Mouse (Mus musculus) forebrain, embryonic 15.5 days (tissue): ENCODE measurements at regions not wholly inside any gene's neighbourhood (a gene's known extent, or its start where the extent isn't known, plus 50 kb on each side); places are given as distances from the start of the nearest gene placed in this dataset.
"Not testable (repeated sequence)": the region's sequence is repeated elsewhere in the genome, so short reads cannot be mapped to it uniquely, and the experiment has no call there.

Experiments used
- ATAC-seq: fragments of 200-750 bp; cut with Nextera tagmentation; replicated peaks from 2 replicates; pipeline ENCODE4 v1.8.0; 2017; ENCODE audit warnings: mild to moderate bottlenecking, moderate TSS enrichment, moderate library complexity
- H3K27ac ChIP-seq: fragments of 300-500 bp; sonication (generic); replicated peaks from 2 replicates; pipeline ENCODE4 v1.5.1; 2015; ENCODE audit warnings: mild to moderate bottlenecking, inconsistent platforms
- H3K27me3 ChIP-seq: fragments of 300-500 bp; sonication (generic); 2 replicates; pipeline ENCODE4 v1.6.1; 2015; ENCODE audit warnings: inconsistent platforms
- H3K36me3 ChIP-seq: fragments of 300-500 bp; sonication (generic); 2 replicates; pipeline ENCODE4 v1.6.1; 2015; ENCODE audit warnings: mild to moderate bottlenecking, inconsistent platforms
- H3K4me1 ChIP-seq: fragments of 300-500 bp; sonication (generic); 2 replicates; pipeline ENCODE4 v1.6.1; 2015; ENCODE audit warnings: inconsistent platforms
- H3K4me2 ChIP-seq: fragments of 300-500 bp; sonication (generic); replicated peaks from 2 replicates; pipeline ENCODE4 v1.6.1; 2015; ENCODE audit warnings: mild to moderate bottlenecking, inconsistent platforms
- H3K4me3 ChIP-seq: fragments of 300-500 bp; sonication (generic); 2 replicates; pipeline ENCODE4 v1.5.1; 2015; ENCODE audit warnings: mild to moderate bottlenecking, inconsistent platforms
- H3K9ac ChIP-seq: fragments of 300-500 bp; sonication (generic); replicated peaks from 2 replicates; pipeline ENCODE4 v1.6.1; 2015; ENCODE audit warnings: mild to moderate bottlenecking, inconsistent platforms
- H3K9me3 ChIP-seq: fragments of 300-500 bp; sonication (generic); 2 replicates; pipeline ENCODE4 v1.6.1; 2016; ENCODE audit warnings: inconsistent platforms
- WGBS: fragments of 180-500 bp; shearing (Covaris S2); methylation state at CpG from one replicate; pipeline ENCODE4 v1.1.7; 2015; ENCODE audit warnings: mixed read lengths; 5-methylcytosine and 5-hydroxymethylcytosine counted together

DNA sequence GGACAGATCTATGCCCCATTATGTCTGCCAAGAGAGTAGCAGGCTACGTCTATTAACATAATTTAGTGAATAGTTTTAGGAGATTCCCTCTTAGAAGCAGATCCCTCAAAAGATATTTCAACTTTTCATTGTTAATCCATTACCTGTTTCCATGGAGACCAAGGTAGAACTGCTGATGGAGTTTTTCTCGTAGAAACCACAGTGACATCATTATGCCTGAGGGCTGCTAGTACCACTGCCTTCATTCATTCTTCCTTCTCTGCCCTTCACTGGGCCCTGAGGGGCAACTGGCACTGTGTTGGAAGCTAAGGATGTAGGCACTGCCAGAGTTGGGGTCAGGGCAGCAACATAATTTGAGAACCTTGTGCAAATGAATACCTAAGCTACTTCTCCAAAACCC, 198.2 kb downstream of the Cep170 start:
- Histone ChIP-seq H3K9ac (no peak overlapping the region), H3K9me3 (no peaks in the 10 kb centered on the region), H3K4me3 (no peak overlapping the region), H3K36me3 (no peaks in the 10 kb centered on the region), H3K27ac (no peak overlapping the region), H3K27me3 (no peaks in the 10 kb centered on the region), H3K4me1 (no peaks in the 10 kb centered on the region), H3K4me2 (no peak overlapping the region)
- ATAC-seq = no peak
- 42% methylated on average over 2 of the region's 2 CpGs for WGBS

DNA sequence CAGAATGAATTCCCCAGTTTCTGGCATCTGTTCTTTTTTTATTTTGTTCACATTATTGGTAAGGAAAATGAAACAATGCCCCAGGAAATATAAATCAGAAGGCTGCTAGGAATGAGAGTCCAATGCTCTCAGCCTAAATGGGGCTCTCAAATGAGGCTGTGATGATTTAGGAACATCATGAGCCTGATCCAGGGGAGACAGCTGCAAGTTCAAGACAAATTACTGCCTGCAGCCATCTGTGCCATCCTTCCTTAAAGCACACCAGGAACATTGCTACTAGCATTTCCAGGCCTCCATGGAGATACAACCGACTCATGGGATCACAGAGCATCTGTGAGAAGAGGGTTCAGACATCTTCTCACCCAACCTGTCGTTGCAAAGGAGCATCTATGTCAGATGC, 219.6 kb downstream of the Cep170 start:
- Histone ChIP-seq H3K9me3 (no peaks in the 10 kb centered on the region), H3K36me3 (no peaks in the 10 kb centered on the region), H3K4me1 (no peaks in the 10 kb centered on the region), H3K27me3 (no peaks in the 10 kb centered on the region), H3K4me3 (no peak overlapping the region), H3K4me2 (no peak overlapping the region), H3K9ac (no peak overlapping the region), H3K27ac (no peak overlapping the region)
- WGBS = 81% methylated on average over 2 of the region's 2 CpGs
- no peak for ATAC-seq

DNA sequence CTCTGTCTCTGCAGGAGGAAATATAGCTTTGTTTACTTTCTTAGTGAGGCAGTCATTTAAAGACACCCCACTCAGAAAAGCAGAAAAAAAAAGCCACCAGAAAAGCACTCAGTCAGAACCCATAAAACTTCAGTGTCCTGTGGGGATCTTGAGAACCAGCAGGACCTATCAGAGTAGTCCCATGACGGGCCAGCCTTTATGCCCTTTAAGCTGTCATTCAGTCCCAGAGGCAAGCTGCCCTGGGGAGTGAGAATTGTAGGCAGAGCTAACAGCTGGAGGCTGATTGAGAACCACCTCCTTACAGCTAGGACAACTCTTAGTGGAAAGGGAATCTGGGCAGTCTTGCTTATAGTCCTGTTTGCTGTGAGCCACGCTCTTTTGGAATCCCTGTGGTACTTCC, 225.7 kb downstream of the Cep170 start:
- ATAC-seq = no peak
- WGBS = 48% methylated on average over 2 of the region's 2 CpGs

DNA sequence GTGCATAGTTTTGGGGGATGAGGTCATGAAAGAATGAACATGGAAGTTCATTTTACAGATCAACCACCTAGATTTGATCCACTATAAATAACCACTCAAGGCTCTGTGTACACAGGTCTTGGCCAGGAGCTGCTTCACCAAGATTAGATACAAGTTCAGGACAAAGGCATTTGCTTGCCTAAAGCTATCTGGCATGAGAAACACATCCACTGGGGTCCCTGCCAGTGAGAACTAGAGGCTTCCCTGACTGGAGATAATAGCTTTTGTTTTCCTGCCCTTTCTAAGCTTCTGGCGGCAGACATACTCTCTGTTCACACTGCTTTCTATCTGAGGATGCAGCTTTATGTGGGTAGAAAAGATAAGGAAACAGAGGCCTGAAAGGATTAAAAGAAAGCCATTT, 240.2 kb downstream of the Cep170 start:
- WGBS = 9% methylated on average over 1 of the region's 1 CpGs

More for the DNA sequence above, 225.7 kb downstream of the Cep170 start:
- Histone ChIP-seq H3K36me3 (no peaks in the 10 kb centered on the region), H3K9me3 (no peaks in the 10 kb centered on the region; the same call in 1 of the 2 replicates), H3K4me3 (no peak overlapping the region), H3K27ac (no peak overlapping the region), H3K4me2 (no peak overlapping the region), H3K27me3 (no peaks in the 10 kb centered on the region), H3K4me1 (no peaks in the 10 kb centered on the region), H3K9ac (no peak overlapping the region)

DNA sequence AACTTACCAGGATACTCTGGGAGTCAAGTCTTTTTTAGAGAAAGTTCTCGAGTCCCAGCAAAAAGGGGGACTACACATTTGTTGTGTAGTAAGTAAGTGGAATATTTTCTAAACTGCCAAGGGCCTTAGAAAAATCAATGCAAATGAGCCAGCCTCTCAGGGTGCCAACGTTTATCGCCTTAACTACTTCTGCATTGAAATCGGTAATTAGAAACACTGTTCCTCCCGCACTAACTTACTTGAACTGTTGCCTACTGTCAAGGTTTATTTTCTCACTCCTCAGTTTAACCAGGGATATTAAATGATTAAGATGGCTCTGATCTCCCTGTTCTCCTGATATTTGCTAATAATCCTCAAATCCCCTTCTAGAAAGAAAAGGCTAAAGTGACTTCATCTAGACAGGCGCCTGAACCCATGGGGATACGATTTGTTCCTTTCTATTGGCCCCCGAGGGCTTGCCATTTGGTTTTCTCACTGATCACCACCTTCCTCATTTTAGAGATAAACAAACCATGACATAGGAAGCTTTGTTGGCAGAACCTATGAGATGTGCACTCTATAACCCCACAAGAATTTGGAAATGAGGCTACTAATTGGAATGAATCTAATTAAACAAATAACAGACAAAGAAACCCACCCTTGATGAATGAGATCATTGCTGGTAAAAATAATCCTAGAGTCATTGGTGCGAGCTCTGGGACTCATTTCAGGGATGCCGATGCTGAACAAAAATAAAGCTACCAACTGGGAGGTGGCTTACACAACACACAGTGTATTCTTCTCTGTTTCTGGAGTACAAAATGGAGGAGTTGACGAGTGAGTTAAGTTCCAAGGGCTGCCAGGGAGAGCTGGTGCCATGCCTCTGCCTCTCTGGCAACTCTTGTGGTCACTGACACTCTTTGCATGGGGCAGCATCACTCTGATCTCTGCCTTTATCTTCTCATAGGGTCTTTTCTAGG, 255.1 kb downstream of the Cep170 start:
- Histone ChIP-seq H3K4me3 (no peak overlapping the region), H3K4me1 (no peaks in the 10 kb centered on the region), H3K9ac (no peak overlapping the region), H3K27me3 (no peaks in the 10 kb centered on the region), H3K27ac (no peak overlapping the region), H3K36me3 (no peaks in the 10 kb centered on the region), H3K4me2 (no peak overlapping the region), H3K9me3 (no peaks in the 10 kb centered on the region)
- 31% methylated on average over 11 of the region's 11 CpGs for WGBS
- ATAC-seq = peak; percentile 89

More for the DNA sequence above, 240.2 kb downstream of the Cep170 start:
- no peak for ATAC-seq
- Histone ChIP-seq H3K4me1 (no peaks in the 10 kb centered on the region), H3K27me3 (no peaks in the 10 kb centered on the region), H3K9me3 (no peaks in the 10 kb centered on the region), H3K27ac (no peak overlapping the region), H3K4me3 (no peak overlapping the region), H3K36me3 (no peaks in the 10 kb centered on the region), H3K4me2 (no peak overlapping the region), H3K9ac (no peak overlapping the region)

DNA sequence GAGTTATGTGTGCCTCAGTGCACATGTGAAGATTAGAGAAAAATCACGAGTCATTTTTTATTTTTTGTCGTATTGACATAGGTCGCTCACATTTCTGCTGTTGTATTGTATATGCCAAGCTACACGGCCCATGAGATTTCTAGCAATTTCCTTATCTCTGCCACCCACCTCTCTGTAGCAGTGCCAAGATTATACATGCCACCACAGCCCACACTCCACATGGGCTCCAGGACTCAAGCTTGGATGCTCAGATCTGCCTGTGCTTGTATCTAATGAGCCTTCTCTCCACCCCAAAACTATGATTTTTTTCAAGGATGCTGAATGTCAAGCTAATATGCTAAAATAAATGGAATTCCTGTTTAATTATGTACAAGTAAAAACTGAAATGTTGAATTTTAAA, 259.3 kb upstream of the Pld5 start:
- WGBS = 93% methylated on average over 4 of the region's 4 CpGs
- Histone ChIP-seq H3K27me3 (no peaks in the 10 kb centered on the region), H3K9ac (no peak overlapping the region)

DNA sequence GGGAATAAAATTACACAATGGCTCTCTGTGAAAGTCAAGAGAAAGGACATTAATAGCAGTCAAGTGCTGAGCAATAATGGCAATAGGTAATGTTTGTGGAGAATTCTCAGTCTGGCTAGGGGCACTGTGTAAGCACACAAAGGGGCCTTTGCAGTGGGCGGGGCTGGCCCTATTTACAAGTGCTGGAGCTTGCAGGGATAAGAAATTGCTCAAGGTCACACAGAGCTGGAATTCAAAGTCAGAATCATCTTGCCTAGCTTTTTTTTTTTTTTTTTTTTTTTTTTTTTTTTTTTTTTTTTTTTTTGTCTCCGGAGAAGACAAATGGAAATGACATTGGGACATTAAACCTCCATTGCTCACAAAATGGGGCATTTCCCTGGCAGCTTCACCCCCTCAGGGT, 253.9 kb upstream of the Pld5 start:
- no peak overlapping the region for H3K27ac ChIP-seq
- H3K9ac ChIP-seq = no peak overlapping the region
- no peak overlapping the region for H3K4me3 ChIP-seq
- H3K4me2 ChIP-seq = no peak overlapping the region
- H3K36me3 ChIP-seq = no peaks in the 10 kb centered on the region
- no peaks in the 10 kb centered on the region for H3K4me1 ChIP-seq
- ATAC-seq = no peak
- WGBS = 70% methylated on average over 2 of the region's 2 CpGs
- H3K27me3 ChIP-seq = no peaks in the 10 kb centered on the region
- no peaks in the 10 kb centered on the region for H3K9me3 ChIP-seq

More for the DNA sequence above, 259.3 kb upstream of the Pld5 start:
- no peak for ATAC-seq
- H3K9me3 ChIP-seq = no peaks in the 10 kb centered on the region
- H3K4me3 ChIP-seq = no peak overlapping the region
- no peak overlapping the region for H3K27ac ChIP-seq
- no peaks in the 10 kb centered on the region for H3K4me1 ChIP-seq
- H3K4me2 ChIP-seq = no peak overlapping the region
- no peaks in the 10 kb centered on the region for H3K36me3 ChIP-seq

DNA sequence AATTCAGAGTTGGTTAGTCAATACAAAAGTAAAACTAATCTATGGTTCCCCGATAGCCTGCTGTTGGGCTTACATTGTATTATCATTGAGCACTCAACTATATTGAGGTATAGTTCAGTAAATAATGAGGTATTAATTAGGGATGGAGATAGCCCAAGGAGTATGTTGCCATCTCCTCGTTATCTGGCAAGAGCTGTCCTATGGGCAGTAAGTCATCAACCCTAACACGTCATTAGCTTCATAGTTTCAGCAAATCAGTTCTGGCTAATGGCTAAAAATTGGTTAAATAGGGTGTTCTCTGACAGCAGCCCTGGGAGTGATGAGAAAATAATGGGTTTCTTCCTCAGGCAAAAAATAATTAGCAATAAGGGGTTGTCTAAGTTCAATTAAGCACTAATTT, 236.4 kb upstream of the Pld5 start:
- H3K27me3 ChIP-seq = no peaks in the 10 kb centered on the region
- ATAC-seq = no peak
- no peak overlapping the region for H3K4me3 ChIP-seq
- H3K4me1 ChIP-seq = no peaks in the 10 kb centered on the region
- no peak overlapping the region for H3K4me2 ChIP-seq
- H3K36me3 ChIP-seq = no peaks in the 10 kb centered on the region
- no peak overlapping the region for H3K9ac ChIP-seq
- H3K9me3 ChIP-seq = no peaks in the 10 kb centered on the region
- H3K27ac ChIP-seq = no peak overlapping the region
- WGBS = 23% methylated on average over 3 of the region's 3 CpGs

DNA sequence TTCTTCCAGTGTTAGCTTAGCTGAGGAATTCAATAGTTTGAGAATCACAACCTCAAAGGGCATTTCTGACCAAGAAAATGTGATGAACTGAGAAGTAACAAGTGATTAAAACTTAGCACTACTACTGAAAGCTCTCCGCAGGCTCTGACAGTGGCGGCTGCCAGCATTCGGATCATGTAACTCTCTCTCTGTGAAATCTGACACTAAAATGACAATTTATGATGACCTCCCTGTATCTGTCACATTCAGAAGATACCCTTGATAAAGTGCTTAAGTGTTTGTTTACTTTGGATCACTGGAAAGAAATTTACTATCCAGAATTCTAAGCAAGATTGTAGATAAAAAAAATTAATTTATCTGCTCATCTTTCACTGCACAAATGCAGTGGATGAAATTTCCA, 230.3 kb upstream of the Pld5 start:
- Histone ChIP-seq H3K9ac (no peak overlapping the region), H3K27me3 (no peaks in the 10 kb centered on the region), H3K4me1 (no peaks in the 10 kb centered on the region), H3K4me3 (no peak overlapping the region), H3K9me3 (no peaks in the 10 kb centered on the region), H3K36me3 (no peaks in the 10 kb centered on the region), H3K4me2 (no peak overlapping the region), H3K27ac (no peak overlapping the region)
- WGBS = 88% methylated on average over 3 of the region's 3 CpGs
- ATAC-seq = no peak

DNA sequence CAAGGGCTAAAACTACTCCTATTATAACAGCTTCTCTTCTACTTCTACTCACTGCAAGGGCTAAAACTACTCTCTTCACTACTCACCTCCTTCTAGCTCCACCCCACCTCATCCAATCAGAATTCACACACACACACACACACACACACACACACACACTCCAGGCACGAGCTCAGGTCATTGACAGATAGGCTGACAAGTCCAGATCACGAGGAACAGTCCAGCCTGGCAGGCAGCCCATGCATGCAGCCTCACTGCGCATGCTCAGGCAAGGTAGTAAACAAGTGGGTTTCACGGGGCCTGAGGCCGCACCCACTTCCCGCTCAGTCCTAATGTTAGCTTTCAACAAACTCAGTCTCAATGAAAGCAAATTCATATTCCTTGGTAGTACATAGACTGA, 229.6 kb upstream of the Pld5 start:
- H3K36me3 ChIP-seq, H3K27me3 ChIP-seq, H3K4me3 ChIP-seq, H3K4me2 ChIP-seq, H3K27ac ChIP-seq, H3K4me1 ChIP-seq, H3K9me3 ChIP-seq, H3K9ac ChIP-seq, ATAC-seq: not testable (repeated sequence)
- 70% methylated on average over 6 of the region's 6 CpGs for WGBS

DNA sequence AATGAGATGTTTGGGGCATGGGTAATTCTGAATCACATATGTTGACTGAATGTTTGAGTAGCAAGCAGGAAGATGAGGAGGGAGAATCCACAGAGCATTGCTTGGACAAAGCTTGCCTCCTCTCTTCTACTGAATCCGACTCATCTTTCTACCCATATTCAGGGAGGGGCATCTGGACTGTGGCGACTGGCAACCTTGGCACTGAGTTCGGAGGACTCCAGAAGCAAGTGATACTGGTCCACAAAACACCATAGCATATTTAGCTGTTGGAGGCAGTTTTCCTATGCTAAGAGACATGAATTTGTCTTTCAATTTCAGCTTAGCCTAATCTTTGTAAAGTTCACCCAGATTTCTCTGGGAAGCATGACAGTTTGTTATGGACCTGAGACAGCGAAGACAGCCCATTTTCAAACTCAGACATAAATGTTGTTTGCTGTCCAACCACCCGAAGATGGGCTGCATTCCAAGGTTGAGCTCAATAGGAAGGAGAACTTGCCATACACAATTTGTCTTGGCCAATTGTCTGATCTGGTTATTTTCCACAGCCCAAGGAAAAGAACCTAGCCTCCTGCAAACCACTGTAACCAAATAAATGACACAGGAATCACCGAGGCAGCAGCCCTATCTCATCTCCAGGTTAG, 224.0 kb upstream of the Pld5 start:
- no peaks in the 10 kb centered on the region for H3K36me3 ChIP-seq
- ATAC-seq = no peak
- no peak overlapping the region for H3K4me3 ChIP-seq
- H3K9me3 ChIP-seq = no peaks in the 10 kb centered on the region
- H3K4me1 ChIP-seq = no peaks in the 10 kb centered on the region
- no peaks in the 10 kb centered on the region for H3K27me3 ChIP-seq
- no peak overlapping the region for H3K4me2 ChIP-seq
- H3K9ac ChIP-seq = no peak overlapping the region
- no peak overlapping the region for H3K27ac ChIP-seq
- WGBS = 88% methylated on average over 6 of the region's 6 CpGs

DNA sequence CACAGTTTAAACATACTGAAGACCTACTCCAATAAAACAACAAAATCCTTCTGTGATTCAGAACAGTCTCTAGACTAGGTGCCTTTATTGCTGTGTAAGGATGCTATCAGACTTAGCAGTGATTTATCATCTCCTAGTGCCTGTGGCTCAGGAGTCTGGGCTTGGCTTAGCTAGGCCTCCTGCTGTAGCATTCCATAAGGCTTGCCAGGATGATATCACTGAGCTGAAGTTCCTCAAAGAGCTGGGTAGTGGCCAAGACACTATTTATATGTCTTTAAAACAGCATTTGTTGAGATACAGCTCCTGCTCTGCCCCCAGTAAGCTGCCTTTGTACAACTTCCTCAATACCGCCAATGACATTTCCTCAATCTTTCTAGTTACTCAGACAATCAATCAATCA, 193.4 kb upstream of the Pld5 start:
- no peaks in the 10 kb centered on the region for H3K27me3 ChIP-seq
- no peaks in the 10 kb centered on the region for H3K9me3 ChIP-seq
- no peaks in the 10 kb centered on the region for H3K4me1 ChIP-seq
- 87% methylated on average over 1 of the region's 1 CpGs for WGBS
- no peak for ATAC-seq
- no peak overlapping the region for H3K4me3 ChIP-seq
- H3K27ac ChIP-seq = no peak overlapping the region
- no peaks in the 10 kb centered on the region for H3K36me3 ChIP-seq
- H3K9ac ChIP-seq = no peak overlapping the region
- H3K4me2 ChIP-seq = no peak overlapping the region
